Mouse (Mus musculus) A20 (cell line): ENCODE data around the gene Cep295nl.
"Not testable (repeated sequence)": the region's sequence is repeated elsewhere in the genome, so short reads cannot be mapped to it uniquely, and the experiment has no call there.

Experiments used
- DNase-seq: peaks from one replicate; pipeline ENCODE4 v3.0.0-alpha.2; 2011; ENCODE audit warnings: low read depth, low spot score

Gene Cep295nl

DNA sequence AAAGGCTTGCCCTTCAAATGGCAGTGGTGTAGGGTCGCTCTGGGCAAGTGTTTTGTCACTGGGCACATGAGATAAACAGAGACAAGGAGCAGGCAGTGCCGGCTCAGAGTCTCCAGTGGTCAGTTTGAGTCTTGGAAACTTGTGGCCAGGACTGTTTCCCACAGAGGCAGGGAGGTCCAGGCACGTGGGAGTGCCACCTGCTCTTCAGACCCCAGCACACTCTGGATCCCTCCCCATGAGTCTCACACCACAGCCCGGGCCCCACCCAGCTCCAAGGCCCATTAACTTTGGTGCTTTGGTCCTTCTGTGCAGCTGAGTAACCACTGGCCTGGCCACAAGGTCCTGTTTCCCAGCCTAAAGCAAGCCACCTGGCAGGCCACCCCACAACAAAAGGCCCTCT lies 20.3 kb downstream of the Cep295nl start:
- no peak for DNase-seq

GRCm38 (mm10) chr11:118321500-118321899 lies 20.8 kb downstream of the Cep295nl start:
- no peak for DNase-seq

DNA sequence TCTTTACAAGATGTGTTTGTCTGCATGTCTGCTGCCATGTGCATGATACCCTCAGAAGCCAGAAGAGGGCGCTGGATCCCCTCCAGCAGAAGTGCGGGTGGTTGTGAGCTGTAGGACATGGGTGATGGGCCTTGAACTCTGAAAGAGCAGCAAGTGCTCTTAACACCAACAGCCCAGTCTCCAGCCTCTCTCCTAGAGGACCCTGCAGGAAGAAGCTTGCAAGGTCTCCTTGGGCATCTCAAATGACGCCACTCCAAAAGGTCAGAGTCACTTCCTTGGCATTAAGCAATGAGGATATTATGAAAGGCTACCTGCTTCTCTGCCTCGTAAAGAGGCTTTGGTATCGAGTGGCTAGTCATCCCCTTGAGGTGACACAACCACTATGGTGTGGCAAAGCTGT lies 23.6 kb downstream of the Cep295nl start:
- DNase-seq = peak; percentile 54

- DNase-seq = peak; percentile 33
Measured at GRCm38 (mm10) chr11:118317129-118317528, 25.2 kb downstream of the Cep295nl start.

DNA sequence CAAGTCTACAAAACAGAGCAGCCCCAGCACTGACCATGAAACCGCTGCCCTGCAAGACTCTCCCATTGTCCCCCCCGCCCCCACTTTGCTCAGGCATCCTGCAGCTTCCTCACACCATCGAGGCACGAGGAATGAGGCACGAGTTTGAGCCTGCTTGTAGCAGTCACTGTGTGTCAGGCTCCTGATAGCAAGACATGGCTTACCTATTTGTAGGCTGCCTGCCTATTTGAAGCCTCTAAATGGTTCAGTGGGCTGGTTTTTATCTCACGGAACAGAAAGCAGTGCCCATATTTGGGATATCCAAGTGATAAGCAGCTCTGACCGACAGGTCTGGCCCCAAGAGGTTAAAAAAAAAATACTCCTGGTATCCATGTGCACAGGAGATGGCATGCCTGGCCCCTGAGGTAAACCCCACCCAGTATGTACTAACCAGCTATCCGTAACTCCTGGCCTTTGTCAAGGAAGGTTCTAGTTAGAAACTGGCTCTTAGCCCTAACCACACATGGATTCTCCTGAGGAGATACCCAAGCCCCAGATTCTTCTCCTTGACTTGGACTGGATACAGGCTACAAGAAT lies 26.0 kb downstream of the Cep295nl start:
- DNase-seq = no peak

DNA sequence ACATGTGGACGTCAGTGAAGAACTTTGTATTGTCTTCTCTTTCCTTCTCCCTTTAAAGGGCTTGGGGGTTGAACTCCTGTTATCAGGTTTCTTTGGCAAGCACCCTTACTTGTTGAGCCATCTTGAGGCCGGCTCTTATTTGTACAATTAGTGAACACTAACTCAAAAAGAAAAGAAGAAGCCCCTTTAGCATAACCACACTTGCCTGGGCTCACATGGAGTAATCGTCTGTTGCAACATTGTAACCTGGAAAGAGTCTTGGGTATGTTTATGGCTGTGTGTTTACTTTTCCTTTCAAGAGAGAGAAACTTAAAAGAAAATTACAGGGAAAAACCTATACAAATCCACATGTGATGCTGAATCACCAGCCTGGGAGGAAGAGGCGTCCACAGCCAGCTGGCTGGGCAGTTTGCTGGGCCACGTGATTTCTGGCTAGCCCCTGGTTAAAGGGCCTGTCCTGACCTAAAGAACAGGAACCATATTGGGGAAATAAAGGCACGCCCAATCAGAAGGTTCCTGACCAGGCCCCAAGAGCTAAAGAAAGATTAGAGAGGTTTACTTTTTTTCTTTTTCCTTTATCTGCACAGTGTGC lies 30.1 kb downstream of the Cep295nl start:
- no peak for DNase-seq

DNA sequence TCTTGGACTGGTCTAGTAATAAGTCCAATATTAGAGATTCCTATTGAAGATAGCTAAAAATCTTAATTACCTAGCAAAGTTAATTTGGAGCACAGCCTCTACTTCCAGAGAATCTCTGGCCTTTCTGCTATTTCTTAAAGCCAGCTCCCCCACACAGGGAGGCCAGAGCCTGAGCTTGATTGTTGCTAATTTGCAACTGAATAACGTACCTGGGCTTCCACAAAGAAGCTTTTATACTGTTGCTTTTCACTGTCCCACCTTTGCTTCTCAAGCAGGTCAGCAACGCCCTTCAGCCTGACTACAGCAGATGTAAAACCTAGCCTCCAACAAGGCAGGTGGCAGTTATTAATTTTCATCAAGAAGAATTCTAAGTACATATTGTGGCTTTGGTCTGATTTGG lies 34.3 kb downstream of the Cep295nl start:
- not testable (repeated sequence) for DNase-seq

GRCm38 (mm10) chr11:118303959-118304358 lies 38.3 kb downstream of the Cep295nl start:
- DNase-seq = not testable (repeated sequence)

DNA sequence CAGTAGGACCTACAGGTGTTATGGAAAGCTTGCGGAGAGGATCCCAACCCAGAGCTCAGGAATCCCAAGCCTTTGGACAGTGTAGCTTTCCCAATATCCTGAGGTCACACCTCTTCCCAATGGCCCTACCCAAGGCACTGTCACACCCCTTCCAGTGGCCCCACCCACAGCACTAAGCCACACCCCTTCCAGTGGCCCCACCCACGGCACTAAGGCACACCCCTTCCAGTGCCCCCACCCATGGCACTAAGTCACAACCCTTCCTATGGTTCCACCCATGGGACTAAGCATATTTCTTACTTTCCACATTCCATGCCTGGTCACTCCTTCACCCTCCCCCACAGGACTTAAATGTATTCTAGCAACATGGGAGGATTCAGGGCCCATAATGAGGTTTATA lies 43.5 kb downstream of the Cep295nl start:
- DNase-seq = no peak

DNA sequence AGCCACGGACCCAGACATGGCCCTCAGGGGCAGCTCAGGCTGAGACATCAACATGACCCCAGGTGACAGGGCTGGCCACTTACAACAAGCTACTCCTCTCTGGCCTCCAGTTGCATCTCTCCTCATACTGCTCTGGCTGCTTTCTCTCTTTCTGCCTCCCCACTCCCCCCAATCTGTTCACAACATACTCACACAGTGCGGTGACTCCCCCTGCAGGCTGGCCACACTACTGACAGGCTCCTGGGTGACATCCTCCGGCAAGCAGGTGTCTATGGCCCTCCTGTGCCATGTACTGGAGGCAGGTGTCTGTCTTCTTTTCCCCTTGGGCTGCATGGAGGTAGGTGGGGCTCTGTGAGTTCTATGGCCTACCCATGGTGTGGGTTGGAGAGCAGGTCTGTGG lies 44.3 kb downstream of the Cep295nl start:
- DNase-seq = peak; percentile 29

- DNase-seq = no peak
Measured at GRCm38 (mm10) chr11:118295026-118295425, 47.3 kb downstream of the Cep295nl start.

GRCm38 (mm10) chr11:118292671-118293070 lies 49.6 kb downstream of the Cep295nl start:
- DNase-seq = no peak

DNA sequence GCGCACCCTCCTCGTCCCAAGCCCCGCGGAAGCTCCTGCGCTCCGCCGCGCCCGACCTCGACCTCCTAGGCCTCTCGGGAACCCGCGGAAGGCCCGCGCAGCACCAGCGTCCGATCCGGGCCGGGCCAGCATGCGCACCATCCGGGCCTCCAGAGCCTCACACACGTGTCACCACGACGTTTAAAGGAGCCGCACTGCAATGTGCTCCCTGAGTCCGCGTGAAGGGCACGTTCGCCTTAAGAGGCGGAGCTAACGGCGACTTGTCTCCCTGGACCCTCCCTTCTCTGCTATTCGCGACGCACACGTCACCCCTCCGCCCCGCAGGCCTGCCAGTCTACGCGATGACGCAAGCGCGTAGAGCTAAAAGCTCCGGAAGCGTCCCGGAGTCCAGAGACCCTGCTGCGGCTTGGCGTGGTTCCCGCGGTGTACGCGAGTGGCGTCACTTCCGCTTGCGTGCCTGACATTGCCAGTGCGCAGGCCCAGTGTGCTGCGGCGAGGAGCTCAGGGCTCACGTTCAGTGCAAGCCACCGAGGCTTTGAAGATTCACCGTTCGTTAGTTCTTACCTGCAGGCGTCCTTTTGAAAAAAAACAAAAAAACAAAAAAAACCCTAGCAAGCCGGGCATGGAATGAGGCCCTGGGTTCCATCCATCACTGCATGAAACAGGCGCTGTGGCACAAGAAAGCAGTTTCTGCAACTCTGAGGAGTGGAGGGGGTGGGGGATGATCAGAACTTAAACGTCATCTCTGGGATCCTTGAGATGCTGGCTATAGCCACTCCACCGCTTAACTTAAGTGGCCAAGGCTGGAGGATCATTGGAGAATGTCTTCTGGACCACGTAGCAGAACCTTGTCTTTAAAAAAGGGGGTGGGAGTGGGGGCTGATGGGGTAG lies 52.1 kb downstream of the Cep295nl start, which contains the start of gene Usp36:
TSS of gene Usp36 (minus strand) at position 246 of the 891 bp plus-strand sequence.
- DNase-seq = peak; percentile 100

- no peak for DNase-seq
Measured at GRCm38 (mm10) chr11:118289562-118289961, 52.7 kb downstream of the Cep295nl start.

- peak; percentile 58 for DNase-seq
Measured at GRCm38 (mm10) chr11:118289037-118289511, 53.2 kb downstream of the Cep295nl start.

GRCm38 (mm10) chr11:118287573-118287972 lies 54.7 kb downstream of the Cep295nl start:
- DNase-seq = no peak

DNA sequence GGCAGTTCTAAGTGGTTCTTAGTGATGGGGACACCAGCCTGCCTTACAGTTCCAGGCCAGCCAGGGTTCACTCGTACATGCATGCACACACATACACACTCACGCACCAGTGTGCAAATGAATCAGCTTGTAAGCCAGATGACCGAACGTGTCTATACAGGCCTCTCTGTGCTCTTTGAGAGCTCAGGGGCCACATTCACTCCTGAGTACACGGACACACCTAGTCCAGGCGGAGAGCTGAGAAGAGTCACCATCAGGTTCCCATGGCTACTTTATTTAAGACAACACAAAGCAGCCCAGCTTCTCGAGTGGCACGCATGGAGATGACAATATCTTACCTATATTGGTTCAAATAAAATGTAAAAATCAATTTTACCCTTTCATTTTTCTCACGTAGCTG lies 55.9 kb downstream of the Cep295nl start:
- DNase-seq = no peak

- no peak for DNase-seq
Measured at GRCm38 (mm10) chr11:118285791-118286190, 56.5 kb downstream of the Cep295nl start.
